Mouse (Mus musculus): Measurements from ENCODE around the gene Tjp1.

The Tjp1 gene

GRCm38 (mm10) chr7:65393704-65394452 is 133.7 kb downstream of the Tjp1 start:
- in situ Hi-C loops (cut with MboI; ENCODE audit: unreplicated experiment in 2 of 2), result no loop called here

DNA sequence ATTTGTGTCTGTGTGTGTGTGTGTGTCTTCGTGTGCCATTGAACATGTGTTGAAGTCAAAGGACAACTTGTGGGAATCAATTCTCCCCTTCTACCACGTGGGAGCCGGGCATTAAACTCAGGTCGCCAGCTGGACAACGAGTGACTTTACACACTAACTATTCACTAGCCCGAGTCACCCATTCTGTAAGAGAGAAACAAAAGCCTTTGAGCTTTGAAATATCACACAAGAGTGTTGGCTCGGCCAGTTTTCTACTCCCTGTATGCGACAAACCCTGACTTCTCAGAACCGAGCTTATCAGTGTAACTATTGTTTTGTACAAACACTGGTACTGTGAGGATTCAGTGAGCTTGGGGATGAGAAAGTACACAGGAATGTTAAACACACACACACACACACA is 134.6 kb downstream of the Tjp1 start:
- in situ Hi-C loops (cut with MboI; ENCODE audit: unreplicated experiment in 2 of 2), result no loop called here

DNA sequence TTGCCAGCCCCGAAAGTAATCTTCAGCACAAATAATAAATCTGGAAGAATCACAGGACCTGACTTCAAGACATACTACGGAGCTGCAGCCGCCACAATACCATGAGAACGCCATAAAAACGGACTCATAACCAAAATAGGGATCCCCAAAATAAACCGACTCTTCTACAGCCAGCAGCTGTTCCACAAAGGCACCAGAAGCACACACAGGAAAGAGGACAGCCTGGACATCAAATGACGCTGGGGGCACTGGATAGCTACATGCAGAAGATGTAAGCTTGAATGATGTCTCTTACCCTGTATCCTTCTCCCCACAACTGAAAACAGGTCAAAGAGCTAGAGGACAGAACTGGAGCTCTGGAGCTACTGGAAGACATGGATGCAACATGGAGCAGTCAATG is 138.0 kb downstream of the Tjp1 start:
- in situ Hi-C loops (cut with MboI; ENCODE audit: unreplicated experiment in 2 of 2), result no loop called here

DNA sequence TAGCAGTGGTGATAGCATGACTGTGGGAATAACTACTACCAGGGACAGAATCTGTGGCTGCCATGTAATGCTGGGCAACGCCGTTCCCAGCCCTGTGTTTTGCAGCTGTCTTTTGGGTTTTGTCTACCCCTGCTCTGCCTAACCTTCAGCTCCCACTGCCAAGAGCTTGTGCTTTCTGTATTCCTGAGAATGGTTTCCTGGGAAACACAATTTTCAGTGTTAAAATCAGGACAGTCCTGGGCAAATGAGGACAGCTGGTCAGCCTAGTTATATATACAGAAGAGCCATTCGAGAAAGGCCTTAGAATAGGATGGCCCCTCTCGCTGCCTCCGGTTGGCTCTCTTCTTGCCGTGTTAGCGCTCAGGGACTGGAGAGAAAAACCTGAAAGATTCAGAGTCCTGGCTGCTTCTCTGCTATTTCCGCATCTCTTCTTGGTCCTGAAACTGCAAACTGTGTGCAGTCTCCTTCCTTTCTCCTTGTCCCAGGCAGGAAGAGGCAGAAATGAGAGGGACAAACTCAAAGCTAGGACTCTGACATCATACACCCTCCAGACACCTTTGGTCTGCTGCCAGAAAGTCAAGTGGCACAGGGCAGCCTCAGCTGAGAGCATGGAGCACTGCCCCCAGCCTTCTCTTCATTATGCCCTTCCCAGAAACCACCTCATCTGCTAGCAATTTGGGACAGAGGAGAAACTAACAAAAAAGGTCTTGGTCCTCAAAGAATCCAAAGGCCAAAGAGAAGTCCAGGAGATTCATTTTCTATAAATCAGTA is 139.2 kb downstream of the Tjp1 start:
- in situ Hi-C loops (cut with MboI; ENCODE audit: unreplicated experiment in 2 of 2), result no loop called here

DNA sequence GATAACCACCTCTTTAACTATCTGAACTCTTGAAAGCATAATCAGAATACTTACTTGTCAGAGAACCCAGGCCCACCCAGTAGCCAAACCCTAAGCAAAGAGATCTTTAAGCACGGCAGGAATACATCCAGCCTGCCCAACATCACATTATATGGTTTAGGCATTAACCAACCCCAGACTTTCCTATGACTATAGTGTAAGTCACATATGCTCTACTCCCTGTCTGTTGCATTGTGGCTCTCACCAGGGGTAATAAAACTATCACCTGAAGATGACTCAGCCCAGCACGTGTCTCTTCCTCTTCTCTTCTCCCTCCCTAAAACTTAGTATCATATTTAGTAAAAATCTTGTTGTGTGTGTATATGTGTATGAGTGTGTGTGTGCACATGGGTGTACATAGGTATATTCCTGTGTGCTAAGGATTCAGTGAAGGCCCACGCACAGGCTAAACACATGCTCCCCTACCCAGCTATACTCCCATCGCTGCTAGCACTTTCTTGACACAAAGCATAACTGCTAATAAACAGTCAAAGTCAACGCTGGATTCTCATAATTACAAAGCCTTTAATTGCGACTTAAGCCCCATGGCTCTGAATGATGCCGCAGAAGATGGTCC is 139.9 kb downstream of the Tjp1 start:
- in situ Hi-C loops (cut with MboI; ENCODE audit: unreplicated experiment in 2 of 2), result no loop called here

DNA sequence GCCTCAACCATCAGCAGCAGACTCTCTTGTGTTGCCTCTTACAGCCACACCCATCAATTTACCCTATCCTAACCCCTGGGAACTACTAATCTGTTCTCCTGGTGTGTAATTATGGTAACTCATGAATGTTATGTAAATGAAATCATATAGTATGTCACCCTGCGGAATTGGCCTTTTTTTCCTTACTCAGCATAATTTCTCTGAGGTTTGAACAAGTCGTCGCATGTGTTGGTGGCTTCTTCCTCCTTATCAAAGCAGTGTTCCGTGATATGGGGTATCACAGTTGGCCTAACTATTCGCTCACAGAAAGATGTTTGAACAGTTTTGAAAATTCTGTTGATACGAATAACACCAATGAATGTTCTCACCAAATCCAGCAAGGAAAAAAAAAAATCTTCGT is 142.8 kb downstream of the Tjp1 start:
- in situ Hi-C loops (cut with MboI; ENCODE audit: unreplicated experiment in 2 of 2), result no loop called here

- in situ Hi-C loops (cut with MboI; ENCODE audit: unreplicated experiment in 2 of 2), result no loop called here
Measured at GRCm38 (mm10) chr7:65382515-65383283, 144.9 kb downstream of the Tjp1 start.

GRCm38 (mm10) chr7:65381896-65382295 is 145.7 kb downstream of the Tjp1 start:
- in situ Hi-C loops (cut with MboI; ENCODE audit: unreplicated experiment in 2 of 2), result no loop called here

- in situ Hi-C loops (cut with MboI; ENCODE audit: unreplicated experiment in 2 of 2), result no loop called here
Measured at GRCm38 (mm10) chr7:65380716-65381115, 146.9 kb downstream of the Tjp1 start.

- in situ Hi-C loops (cut with MboI; ENCODE audit: unreplicated experiment in 2 of 2), result no loop called here
Measured at GRCm38 (mm10) chr7:65378818-65379565, 148.6 kb downstream of the Tjp1 start.

- in situ Hi-C loops (cut with MboI; ENCODE audit: unreplicated experiment in 2 of 2), result no loop called here
Measured at GRCm38 (mm10) chr7:65377521-65377920, 150.1 kb downstream of the Tjp1 start.

DNA sequence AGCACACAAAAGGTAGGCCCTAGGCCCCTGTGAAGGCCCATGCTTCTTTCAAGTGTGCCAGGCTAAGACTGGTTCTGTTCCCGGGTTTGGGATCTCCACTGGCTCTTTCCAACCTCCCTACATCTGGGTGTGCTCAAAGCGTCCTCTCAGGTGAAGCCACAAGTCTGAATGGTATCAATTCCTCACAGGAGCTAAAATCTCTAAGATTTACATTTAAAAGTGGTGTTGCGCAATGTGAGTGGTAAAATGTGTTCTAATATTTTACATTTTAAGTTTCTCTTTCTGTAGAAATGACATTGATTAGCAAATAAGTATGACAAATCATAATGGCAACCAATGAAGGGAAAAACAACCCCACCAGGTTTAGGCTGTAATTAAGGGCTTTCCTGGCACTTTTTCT is 152.0 kb downstream of the Tjp1 start:
- in situ Hi-C loops (cut with MboI; ENCODE audit: unreplicated experiment in 2 of 2), result no loop called here

GRCm38 (mm10) chr7:65375176-65375575 is 152.4 kb downstream of the Tjp1 start:
- in situ Hi-C loops (cut with MboI; ENCODE audit: unreplicated experiment in 2 of 2), result no loop called here

- in situ Hi-C loops (cut with MboI; ENCODE audit: unreplicated experiment in 2 of 2), result no loop called here
Measured at GRCm38 (mm10) chr7:65373336-65373735, 154.2 kb downstream of the Tjp1 start.

DNA sequence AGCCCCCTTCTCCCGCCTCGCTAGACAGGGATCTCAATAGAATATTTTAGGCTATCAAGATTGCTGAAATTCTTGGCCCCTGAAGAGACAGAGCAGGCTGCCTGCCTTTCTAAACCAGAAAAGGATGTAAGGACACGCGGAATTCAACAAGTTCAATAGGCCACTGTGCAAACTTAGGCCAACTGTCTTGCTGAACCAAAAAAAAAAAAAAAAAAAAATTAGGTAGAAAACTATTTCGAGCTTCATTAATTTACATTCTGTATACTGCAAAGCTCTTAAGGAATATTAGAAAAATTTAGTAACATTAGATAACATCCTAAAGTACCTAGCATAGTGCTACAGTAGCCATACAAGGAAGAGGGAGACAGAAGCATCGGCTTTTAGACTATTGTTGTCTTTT is 155.8 kb downstream of the Tjp1 start:
- in situ Hi-C loops (cut with MboI; ENCODE audit: unreplicated experiment in 2 of 2), result no loop called here

DNA sequence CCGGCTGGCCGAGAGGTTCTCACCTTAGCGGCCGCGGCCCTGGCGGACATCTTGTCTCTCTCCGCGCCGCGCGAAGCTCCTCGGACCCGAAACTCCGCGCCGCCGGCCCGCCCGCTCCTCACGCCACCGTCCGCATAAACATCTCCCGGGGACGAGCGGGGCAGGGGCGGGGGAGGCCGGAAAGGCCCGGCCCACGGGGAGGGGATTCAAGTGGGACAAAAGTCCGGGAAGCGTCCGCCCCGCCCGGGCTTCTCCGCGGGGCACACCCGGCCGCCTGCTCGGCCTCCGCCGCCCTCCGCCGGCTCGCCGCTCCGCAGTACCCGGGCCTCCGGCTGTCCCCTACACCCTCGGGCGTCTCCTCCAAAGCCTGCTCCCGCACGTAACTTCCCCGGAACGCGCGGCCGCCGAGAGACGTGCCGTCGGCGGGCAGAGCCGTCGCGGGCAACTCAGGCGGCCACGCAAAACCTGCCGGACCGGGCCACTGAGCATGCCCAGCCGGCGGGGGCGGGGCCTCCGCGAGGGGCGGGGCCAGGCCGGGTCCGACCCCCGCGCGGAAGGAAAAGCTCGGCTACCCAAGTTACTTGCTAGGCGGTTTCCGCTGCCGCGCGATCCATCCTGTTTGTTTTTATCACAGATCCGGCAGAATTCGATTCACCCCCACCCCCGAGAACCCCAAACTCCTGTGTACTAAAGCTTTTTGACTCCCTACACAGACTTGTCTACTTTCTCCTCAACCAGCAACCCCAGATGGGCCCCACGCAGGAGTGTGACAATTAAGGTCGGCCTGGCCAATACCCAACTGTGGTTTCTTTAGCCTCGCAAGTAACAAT is 156.6 kb downstream of the Tjp1 start:
- in situ Hi-C loops (cut with MboI; ENCODE audit: unreplicated experiment in 2 of 2), result no loop called here

DNA sequence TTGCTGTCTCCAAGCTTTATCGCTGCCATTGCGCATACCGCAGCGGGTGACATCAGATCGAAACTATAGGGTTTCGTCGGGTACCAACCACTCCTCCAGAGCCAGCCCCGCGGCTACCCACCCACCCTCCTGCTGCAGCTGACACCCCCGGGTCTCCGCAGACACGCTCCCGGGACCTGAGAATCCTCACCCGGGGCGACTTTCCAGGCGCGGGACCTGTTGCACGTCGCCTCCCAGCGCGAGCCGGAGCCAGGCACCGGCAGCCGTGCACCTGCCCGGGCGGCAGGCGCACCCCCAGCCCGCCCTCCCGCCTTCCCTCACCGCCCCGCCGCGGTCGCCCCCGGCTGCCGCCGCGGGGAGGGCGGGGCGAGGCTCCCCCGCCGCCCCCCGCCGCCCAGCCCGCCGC is 157.2 kb downstream of the Tjp1 start:
- in situ Hi-C loops (cut with MboI; ENCODE audit: unreplicated experiment in 2 of 2), result no loop called here

- in situ Hi-C loops (cut with MboI; ENCODE audit: unreplicated experiment in 2 of 2), result no loop called here
Measured at GRCm38 (mm10) chr7:65369101-65369500, 158.5 kb downstream of the Tjp1 start.

Measured in v-Abl transformed pro-B cells (cell line).